Mouse (Mus musculus): ENCODE data around the gene Ell. TPM values are rescaled to one million over a fixed set of nuclear protein-coding genes. Genes with fewer than 3 reads are reported as not detected.
"Not testable (repeated sequence)": the region's sequence is repeated elsewhere in the genome, so short reads cannot be mapped to it uniquely, and the experiment has no call there.

The Ell gene
- polyA plus RNA-seq, 1 experiment from 2014 or later, result 14.9 TPM

GRCm38 (mm10) chr8:70506328-70507026 is 32.8 kb upstream of the Ell start, which contains the start of gene Rex1bd:
Rex1bd (minus strand) TSS chr8:70506752.
- H3K36me3 ChIP-seq (ENCODE audit: insufficient read depth, low read length), result peaks cover 8% of the 10 kb centered on the region
- peak; percentile 98 for DNase-seq (ENCODE audit: low spot score)
- 3% methylated on average over 40 of the region's 40 CpGs for WGBS
- peak within 1 kb of the TSS; percentile 77 for H3K4me3 ChIP-seq (replicated peaks; ENCODE audit: low read depth, low read length)
- peak; percentile 88 for ATAC-seq (replicated peaks; ENCODE audit: low FRiP score, low read depth)
- H3K9ac ChIP-seq (ENCODE audit: low read depth, low read length), result peak within 1 kb of the TSS; percentile 82
- H3K9me3 ChIP-seq (replicated peaks; ENCODE audit: low read length), result no peaks in the 10 kb centered on the region
- H3K27ac ChIP-seq, result peak within 1 kb of the TSS; percentile 89
- peak within 1 kb of the TSS; percentile 78 for H3K4me2 ChIP-seq (ENCODE audit: low read length)
- TF ChIP-seq CTCF (IDR thresholded peaks at IDR 0.05; ENCODE audit: low read depth), result peak; percentile 94
- H3K27me3 ChIP-seq (ENCODE audit: insufficient read depth, low read length), result peaks cover 14% of the 10 kb centered on the region
- H3K4me1 ChIP-seq (replicated peaks; ENCODE audit: insufficient read depth, low read length), result peaks cover 19% of the 10 kb centered on the region

GRCm38 (mm10) chr8:70507027-70507393 is 32.2 kb upstream of the Ell start:
- peaks cover 17% of the 10 kb centered on the region for H3K4me1 ChIP-seq (replicated peaks; ENCODE audit: insufficient read depth, low read length)
- ATAC-seq (replicated peaks; ENCODE audit: low FRiP score, low read depth) (no peak), DNase-seq (ENCODE audit: low spot score) (no peak)
- no peak overlapping the region for H3K27ac ChIP-seq
- TF ChIP-seq CTCF (IDR thresholded peaks at IDR 0.05; ENCODE audit: low read depth), result no peak
- no peaks in the 10 kb centered on the region for H3K9me3 ChIP-seq (replicated peaks; ENCODE audit: low read length)
- peaks cover 8% of the 10 kb centered on the region for H3K36me3 ChIP-seq (ENCODE audit: insufficient read depth, low read length)
- WGBS, result 68% methylated on average over 5 of the region's 5 CpGs
- no peak overlapping the region for H3K9ac ChIP-seq (ENCODE audit: low read depth, low read length)
- no peak overlapping the region for H3K4me2 ChIP-seq (ENCODE audit: low read length)
- peaks cover 8% of the 10 kb centered on the region for H3K27me3 ChIP-seq (ENCODE audit: insufficient read depth, low read length)
- no peak overlapping the region for H3K4me3 ChIP-seq (replicated peaks; ENCODE audit: low read depth, low read length)

GRCm38 (mm10) chr8:70509281-70509952 is 29.8 kb upstream of the Ell start:
- Histone ChIP-seq H3K36me3 (ENCODE audit: insufficient read depth, low read length) (peaks cover 13% of the 10 kb centered on the region), H3K9ac (ENCODE audit: low read depth, low read length) (peak overlapping the region; percentile 98), H3K4me3 (replicated peaks; ENCODE audit: low read depth, low read length) (peak overlapping the region; percentile 84), H3K9me3 (replicated peaks; ENCODE audit: low read length) (no peaks in the 10 kb centered on the region), H3K4me2 (ENCODE audit: low read length) (peak overlapping the region; percentile 95), H3K27ac (peak overlapping the region; percentile 93), H3K27me3 (ENCODE audit: insufficient read depth, low read length) (no peaks in the 10 kb centered on the region), H3K4me1 (replicated peaks; ENCODE audit: insufficient read depth, low read length) (peaks cover 13% of the 10 kb centered on the region)
- ATAC-seq (replicated peaks; ENCODE audit: low FRiP score, low read depth), result no peak
- DNase-seq (ENCODE audit: low spot score), result no peak
- TF ChIP-seq CTCF (IDR thresholded peaks at IDR 0.05; ENCODE audit: low read depth), result no peak
- 10% methylated on average over 25 of the region's 25 CpGs for WGBS

- TF ChIP-seq CTCF (IDR thresholded peaks at IDR 0.05; ENCODE audit: low read depth), result no peak
- Histone ChIP-seq H3K9me3 (replicated peaks; ENCODE audit: low read length) (no peaks in the 10 kb centered on the region), H3K4me2 (ENCODE audit: low read length) (peak within 1 kb of the TSS; percentile 95), H3K36me3 (ENCODE audit: insufficient read depth, low read length) (peaks cover 13% of the 10 kb centered on the region), H3K4me3 (replicated peaks; ENCODE audit: low read depth, low read length) (peak within 1 kb of the TSS; percentile 84), H3K27ac (peak within 1 kb of the TSS; percentile 93), H3K27me3 (ENCODE audit: insufficient read depth, low read length) (no peaks in the 10 kb centered on the region), H3K9ac (ENCODE audit: low read depth, low read length) (peak within 1 kb of the TSS; percentile 98), H3K4me1 (replicated peaks; ENCODE audit: insufficient read depth, low read length) (peaks cover 13% of the 10 kb centered on the region)
- WGBS, result 1% methylated on average over 74 of the region's 74 CpGs
- DNase-seq (ENCODE audit: low spot score) (peak; percentile 99), ATAC-seq (replicated peaks; ENCODE audit: low FRiP score, low read depth) (peak; percentile 85)
Observed at GRCm38 (mm10) chr8:70510228-70510915, 28.9 kb upstream of the Ell start, which contains the start of gene Uba52. Uba52 (minus strand) TSS chr8:70510801.

- peaks cover 15% of the 10 kb centered on the region for H3K36me3 ChIP-seq (ENCODE audit: insufficient read depth, low read length)
- not testable (repeated sequence) for H3K27me3 ChIP-seq (ENCODE audit: insufficient read depth, low read length); ATAC-seq (replicated peaks; ENCODE audit: low FRiP score, low read depth); DNase-seq (ENCODE audit: low spot score); H3K4me1 ChIP-seq (replicated peaks; ENCODE audit: insufficient read depth, low read length); H3K9me3 ChIP-seq (replicated peaks; ENCODE audit: low read length); H3K9ac ChIP-seq (ENCODE audit: low read depth, low read length)
- H3K4me3 ChIP-seq (replicated peaks; ENCODE audit: low read depth, low read length), result peak overlapping the region; percentile 84
- peak overlapping the region; percentile 93; the same call in 1 of the 2 replicates for H3K27ac ChIP-seq
- WGBS, result 83% methylated on average over 6 of the region's 6 CpGs
- peak overlapping the region; percentile 95 for H3K4me2 ChIP-seq (ENCODE audit: low read length)
Observed at GRCm38 (mm10) chr8:70511174-70511573, 28.1 kb upstream of the Ell start.

GRCm38 (mm10) chr8:70511770-70512169 is 27.5 kb upstream of the Ell start:
- no peak for ATAC-seq (replicated peaks; ENCODE audit: low FRiP score, low read depth)
- Histone ChIP-seq H3K9ac (ENCODE audit: low read depth, low read length) (no peak overlapping the region), H3K4me3 (replicated peaks; ENCODE audit: low read depth, low read length) (no peak overlapping the region), H3K27me3 (ENCODE audit: insufficient read depth, low read length) (no peaks in the 10 kb centered on the region), H3K4me1 (replicated peaks; ENCODE audit: insufficient read depth, low read length) (0 out of 2 replicates have a peak, but pooled peaks cover 6% of the 10 kb centered on the region), H3K4me2 (ENCODE audit: low read length) (no peak overlapping the region), H3K27ac (no peak overlapping the region), H3K36me3 (ENCODE audit: insufficient read depth, low read length) (peaks cover 20% of the 10 kb centered on the region), H3K9me3 (replicated peaks; ENCODE audit: low read length) (no peaks in the 10 kb centered on the region)
- no peak for TF ChIP-seq CTCF (IDR thresholded peaks at IDR 0.05; ENCODE audit: low read depth)
- 90% methylated on average over 2 of the region's 2 CpGs for WGBS
- no peak for DNase-seq (ENCODE audit: low spot score)
